Comparison of ENCODE assay signal across 41 mouse cellular contexts in genomic region chr11:72364526-72364925, GRCm38 (mm10). TPM values are rescaled to one million over a fixed set of nuclear protein-coding genes. Genes with fewer than 3 reads are reported as not detected.
"Had no signal": no experiment of that assay in that cellular context is flagged by ENCODE, and none has a peak within 500 bp of the region (broad histone marks: within the 10 kb centered on the region; RNA-seq: fewer than 3 reads in every experiment).

No protein-coding gene starts in this region.

- H3K36me3 ChIP-seq: heart, embryonic 13.5 days; heart, embryonic 15.5 days; hindbrain, embryonic 13.5 days; hindbrain, embryonic 15.5 days; kidney, embryonic 15.5 days; limb, embryonic 13.5 days; limb, embryonic 15.5 days had no signal

- H3K27me3 ChIP-seq: heart, embryonic 13.5 days; heart, embryonic 15.5 days; hindbrain, embryonic 15.5 days; kidney, embryonic 15.5 days; limb, embryonic 13.5 days; limb, embryonic 15.5 days had no signal

- H3K9ac ChIP-seq: heart, embryonic 13.5 days; heart, embryonic 15.5 days; hindbrain, embryonic 13.5 days; hindbrain, embryonic 15.5 days; kidney, embryonic 15.5 days; limb, embryonic 13.5 days; limb, embryonic 15.5 days had no signal

- H3K4me2 ChIP-seq: heart, embryonic 11.5 days; heart, embryonic 13.5 days; heart, embryonic 15.5 days; hindbrain, embryonic 13.5 days; hindbrain, embryonic 15.5 days; kidney, embryonic 15.5 days; limb, embryonic 13.5 days; limb, embryonic 15.5 days had no signal

- H3K4me3 ChIP-seq: heart, embryonic 13.5 days; heart, embryonic 15.5 days; hindbrain, embryonic 13.5 days; hindbrain, embryonic 15.5 days; kidney, embryonic 15.5 days; limb, embryonic 13.5 days; limb, embryonic 15.5 days had no signal

- DNase-seq: gastrocnemius, postnatal 14 days; gastrocnemius, postnatal 36 days; heart, adult 18-20 months; heart, postnatal 14 days; heart, postnatal 36 days; kidney, adult 11 months; kidney, adult 2 months; kidney, adult 9 months; kidney, postnatal 14 days; kidney, postnatal 36 days; layer of hippocampus, adult 9-11 months; layer of hippocampus, postnatal 36 days; left cerebral cortex, postnatal 4 days had no signal

- H3K9me3 ChIP-seq: heart, embryonic 13.5 days; heart, embryonic 15.5 days; hindbrain, embryonic 13.5 days; hindbrain, embryonic 15.5 days; kidney, embryonic 15.5 days; limb, embryonic 13.5 days; limb, embryonic 15.5 days had no signal

- H3K27ac ChIP-seq: heart, embryonic 13.5 days; heart, embryonic 15.5 days; hindbrain, embryonic 13.5 days; hindbrain, embryonic 15.5 days; hindbrain, postnatal 0 days; kidney, embryonic 15.5 days; kidney, postnatal 0 days; limb, embryonic 13.5 days; limb, embryonic 15.5 days had no signal

RNA-seq across cellular contexts. Expression of gene Tekt1, which starts 2.3 kb away (rescaled TPM):
- total RNA-seq: heart, postnatal 36 days; hematopoietic stem cell, adult 5-6 weeks; liver, adult 2 months had no signal
- polyA plus RNA-seq: large intestine, adult 2 months; liver, adult 2 months had no signal

RNA-seq across cellular contexts. Expression of gene Fbxo39, which starts 50.3 kb away (rescaled TPM):
- total RNA-seq: gastrocnemius, adult 18-20 months; gastrocnemius, adult 8-10 months; gastrocnemius, postnatal 14 days; gastrocnemius, postnatal 36 days; heart, adult 18-20 months; heart, adult 8-10 months; heart, postnatal 14 days; heart, postnatal 36 days; hematopoietic stem cell, adult 5-6 weeks; layer of hippocampus, adult 18-20 months; layer of hippocampus, adult 8-10 months; layer of hippocampus, postnatal 14 days; layer of hippocampus, postnatal 36 days; left cerebral cortex, adult 18-20 months; left cerebral cortex, adult 8-10 months; left cerebral cortex, postnatal 10 days; left cerebral cortex, postnatal 25 days; left cerebral cortex, postnatal 4 days; liver, adult 2 months had no signal
- polyA plus RNA-seq: heart, embryonic 11.5 days; heart, embryonic 13.5 days; heart, embryonic 15.5 days; heart, postnatal 0 days; hindbrain, embryonic 11.5 days; hindbrain, embryonic 13.5 days; hindbrain, embryonic 15.5 days; hindbrain, postnatal 0 days; intestine, embryonic 14.5 days; intestine, embryonic 16.5 days; kidney, embryonic 15.5 days; kidney, postnatal 0 days; large intestine, adult 2 months; limb, embryonic 11.5 days; limb, embryonic 13.5 days; limb, embryonic 15.5 days; liver, adult 2 months had no signal
